Mouse (Mus musculus): Measurements from ENCODE around the gene Mtrf1l.
A peak's percentile ranks its signal among the peaks of the same experiment; 100 is the strongest.

The Mtrf1l gene

GRCm38 (mm10) chr10:5823740-5824491 is at the start of gene Mtrf1l:
Gene Mtrf1l (minus strand): TSS chr10:5823910.
- peak; percentile 86 for DNase-seq (ENCODE audit: extremely low spot score, low read depth, low spot score)

- no peak for DNase-seq (ENCODE audit: extremely low spot score, low read depth, low spot score)
Observed at GRCm38 (mm10) chr10:5871081-5871480, 47.4 kb upstream of the Mtrf1l start.

GRCm38 (mm10) chr10:5867981-5868552 is 44.4 kb upstream of the Mtrf1l start:
- no peak for DNase-seq (ENCODE audit: extremely low spot score, low read depth, low spot score)

GRCm38 (mm10) chr10:5865996-5866395 is 42.3 kb upstream of the Mtrf1l start:
- DNase-seq (ENCODE audit: extremely low spot score, low read depth, low spot score), result no peak

- DNase-seq (ENCODE audit: extremely low spot score, low read depth, low spot score), result no peak
Observed at GRCm38 (mm10) chr10:5862669-5863068, 39.0 kb upstream of the Mtrf1l start.

GRCm38 (mm10) chr10:5860849-5861248 is 37.1 kb upstream of the Mtrf1l start:
- DNase-seq (ENCODE audit: extremely low spot score, low read depth, low spot score), result no peak

- no peak for DNase-seq (ENCODE audit: extremely low spot score, low read depth, low spot score)
Observed at GRCm38 (mm10) chr10:5859729-5860128, 36.0 kb upstream of the Mtrf1l start.

- no peak for DNase-seq (ENCODE audit: extremely low spot score, low read depth, low spot score)
Observed at GRCm38 (mm10) chr10:5857996-5858549, 34.4 kb upstream of the Mtrf1l start.

- no peak for DNase-seq (ENCODE audit: extremely low spot score, low read depth, low spot score)
Observed at GRCm38 (mm10) chr10:5853290-5853868, 29.7 kb upstream of the Mtrf1l start.

- no peak for DNase-seq (ENCODE audit: extremely low spot score, low read depth, low spot score)
Observed at GRCm38 (mm10) chr10:5846939-5847338, 23.2 kb upstream of the Mtrf1l start.

- peak; percentile 39 for DNase-seq (ENCODE audit: extremely low spot score, low read depth, low spot score)
Observed at GRCm38 (mm10) chr10:5841369-5841768, 17.7 kb upstream of the Mtrf1l start.

GRCm38 (mm10) chr10:5826336-5827025 is 2.8 kb upstream of the Mtrf1l start:
- no peak for DNase-seq (ENCODE audit: extremely low spot score, low read depth, low spot score)

GRCm38 (mm10) chr10:5824779-5825178 is 1.1 kb upstream of the Mtrf1l start:
- no peak for DNase-seq (ENCODE audit: extremely low spot score, low read depth, low spot score)

GRCm38 (mm10) chr10:5823291-5823739 is 395 bp downstream of the Mtrf1l start:
- no peak for DNase-seq (ENCODE audit: extremely low spot score, low read depth, low spot score)

- DNase-seq (ENCODE audit: extremely low spot score, low read depth, low spot score), result no peak
Observed at GRCm38 (mm10) chr10:5818772-5819171, 4.9 kb downstream of the Mtrf1l start.

- DNase-seq (ENCODE audit: extremely low spot score, low read depth, low spot score), result no peak
Observed at GRCm38 (mm10) chr10:5815968-5816367, 7.7 kb downstream of the Mtrf1l start.

GRCm38 (mm10) chr10:5813724-5814123 is 10.0 kb downstream of the Mtrf1l start:
- no peak for DNase-seq (ENCODE audit: extremely low spot score, low read depth, low spot score)

GRCm38 (mm10) chr10:5807683-5808082 is 16.0 kb downstream of the Mtrf1l start:
- no peak for DNase-seq (ENCODE audit: extremely low spot score, low read depth, low spot score)

GRCm38 (mm10) chr10:5806996-5807395 is 16.7 kb downstream of the Mtrf1l start:
- DNase-seq (ENCODE audit: extremely low spot score, low read depth, low spot score), result no peak

GRCm38 (mm10) chr10:5806416-5806815 is 17.3 kb downstream of the Mtrf1l start:
- no peak for DNase-seq (ENCODE audit: extremely low spot score, low read depth, low spot score)

- peak; percentile 77 for DNase-seq (ENCODE audit: extremely low spot score, low read depth, low spot score)
Observed at GRCm38 (mm10) chr10:5805731-5806307, 17.9 kb downstream of the Mtrf1l start.
